Mouse (Mus musculus): ENCODE measurements around the gene Tspan15.

DNA sequence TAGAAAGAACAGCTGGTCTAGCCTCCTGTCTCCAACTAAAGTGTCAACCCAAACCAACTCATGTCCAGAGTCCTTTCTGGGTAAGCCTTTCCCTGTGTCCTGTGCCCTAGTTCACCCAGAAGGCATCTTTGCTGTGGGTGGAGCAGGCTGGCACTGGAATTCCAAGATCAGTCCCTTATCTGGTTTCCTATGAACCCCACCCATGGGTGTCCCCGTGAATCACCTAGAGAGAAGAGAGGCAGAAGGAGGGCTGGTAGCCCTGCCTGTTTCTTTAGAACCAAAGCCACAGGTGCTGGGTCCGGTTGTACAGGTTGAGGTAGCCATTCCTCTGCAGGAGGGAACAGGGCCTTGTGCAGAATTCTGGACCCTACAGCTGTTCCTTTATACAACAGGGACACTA lies 9.4 kb downstream of the Tspan15 start:
- TF ChIP-seq ZC3H11A (IDR thresholded peaks at IDR 0.05; ENCODE audit: borderline replicate concordance, low read depth, low read length): no peak
- TF ChIP-seq MAFK (IDR thresholded peaks at IDR 0.05; ENCODE audit: insufficient read depth, low read depth, low read length): no peak
- no peak for TF ChIP-seq ZNF384 (IDR thresholded peaks at IDR 0.05; ENCODE audit: low read depth, low read length)
- TF ChIP-seq HCFC1 (IDR thresholded peaks at IDR 0.05; ENCODE audit: borderline replicate concordance, insufficient read depth, low read length): no peak

Measured in ES-E14 (cell line).